Mouse (Mus musculus) kidney, adult 10 weeks (tissue): ENCODE measurements around the gene 1810030O07Rik. TPM values are rescaled to one million over a fixed set of nuclear protein-coding genes. Genes with fewer than 3 reads are reported as not detected.

Source experiments
- polyA plus RNA-seq: library from polyadenylated mRNA; stranded (reverse); fragments of 350-450 nt; fragmentation: Illumina TruSeq; extraction: RNeasy Lipid Tissue Mini Kit (QIAGEN cat#74804); gene quantifications from one replicate; pipeline ENCODE4 v1.2.3, GENCODE M21; 2014; ENCODE audit warnings: low read depth, low replicate concordance

The 1810030O07Rik gene
- polyA plus RNA-seq: 36.2 TPM

DNA sequence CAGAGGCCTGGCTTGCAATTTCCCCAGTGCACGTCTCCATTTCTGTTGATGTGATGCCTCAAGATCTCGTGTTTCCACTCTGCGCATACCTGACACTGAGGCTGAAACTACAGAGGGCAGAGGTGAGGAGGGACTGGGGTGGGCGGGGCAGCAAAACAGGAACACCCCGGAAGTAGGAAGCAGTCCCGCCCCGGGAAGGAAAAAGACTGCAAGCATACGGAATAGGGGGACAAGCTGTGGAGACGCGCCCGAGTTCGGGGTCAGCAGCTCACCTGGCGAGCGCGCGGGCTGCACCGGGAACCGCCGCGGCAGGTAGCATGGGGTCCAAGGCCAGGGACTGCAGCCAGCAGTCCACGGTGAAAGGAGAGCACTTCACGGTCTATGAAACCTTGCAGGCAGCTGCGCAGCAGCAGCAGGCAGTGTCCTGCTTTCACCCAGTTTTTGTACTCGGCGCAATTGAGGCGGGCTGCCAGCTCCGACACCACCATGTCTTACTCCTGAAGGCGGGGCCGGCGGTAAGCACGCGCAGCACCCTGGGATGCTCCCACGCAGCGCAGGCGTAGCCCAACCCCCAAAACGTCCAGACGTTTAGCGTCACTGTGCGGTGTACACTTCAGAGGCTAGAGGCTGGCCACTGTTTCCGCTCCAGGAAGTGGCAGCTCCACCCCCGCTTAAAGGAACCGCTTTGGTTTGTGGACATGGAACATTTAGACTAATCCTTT, at the start of gene 1810030O07Rik:
Gene 1810030O07Rik (minus strand): TSS at position 615 of the 722 bp plus-strand sequence.

Other genes starting within 250 kb of the 1810030O07Rik start
- 367 TPM for gene Atp6ap2, start 85.9 kb downstream of the 1810030O07Rik start, polyA plus RNA-seq
- gene Med14, start 88.4 kb upstream of the 1810030O07Rik start, polyA plus RNA-seq: 65.0 TPM